Mouse (Mus musculus): ENCODE data around the gene Smim4. TPM values are rescaled to one million over a fixed set of nuclear protein-coding genes. Genes with fewer than 3 reads are reported as not detected.

Gene Smim4
- polyA plus RNA-seq, 1 experiment from 2014 or later: 210 TPM

DNA sequence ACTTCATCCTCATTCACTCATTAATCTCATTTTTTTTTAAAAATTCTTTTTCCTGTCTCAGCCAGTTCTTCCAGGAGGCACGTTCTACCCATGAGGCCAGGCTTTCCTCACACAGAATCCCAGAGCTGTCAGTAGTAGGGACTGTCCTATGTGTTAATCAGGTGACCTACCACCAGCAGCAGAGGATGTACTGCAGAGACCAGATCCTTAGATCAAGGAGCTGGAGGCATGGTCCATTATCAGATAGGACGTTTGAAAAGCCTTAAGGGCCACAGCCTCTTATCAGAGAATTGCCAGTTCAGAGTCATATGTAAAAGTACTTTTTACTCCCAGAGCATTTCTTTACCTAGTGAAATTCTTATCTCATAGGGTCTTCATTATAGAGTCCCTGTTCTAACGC lies 14.7 kb downstream of the Smim4 start:
- no peak overlapping the region for H3K9ac ChIP-seq (ENCODE audit: low read depth, low read length)
- no peaks in the 10 kb centered on the region for H3K27me3 ChIP-seq (ENCODE audit: insufficient read depth, low read length)
- no peaks in the 10 kb centered on the region for H3K9me3 ChIP-seq (replicated peaks; ENCODE audit: low read length)
- DNase-seq (ENCODE audit: low spot score) (no peak), ATAC-seq (replicated peaks; ENCODE audit: low FRiP score, low read depth) (no peak)
- peaks cover 54% of the 10 kb centered on the region for H3K36me3 ChIP-seq (ENCODE audit: insufficient read depth, low read length)
- no peak overlapping the region for H3K4me3 ChIP-seq (replicated peaks; ENCODE audit: low read depth, low read length)
- no peak overlapping the region for H3K4me2 ChIP-seq (ENCODE audit: low read length)
- WGBS: 80% methylated on average over 3 of the region's 3 CpGs
- H3K4me1 ChIP-seq (replicated peaks; ENCODE audit: insufficient read depth, low read length): no peaks in the 10 kb centered on the region
- no peak for TF ChIP-seq CTCF (IDR thresholded peaks at IDR 0.05; ENCODE audit: low read depth)
- H3K27ac ChIP-seq: no peak overlapping the region

DNA sequence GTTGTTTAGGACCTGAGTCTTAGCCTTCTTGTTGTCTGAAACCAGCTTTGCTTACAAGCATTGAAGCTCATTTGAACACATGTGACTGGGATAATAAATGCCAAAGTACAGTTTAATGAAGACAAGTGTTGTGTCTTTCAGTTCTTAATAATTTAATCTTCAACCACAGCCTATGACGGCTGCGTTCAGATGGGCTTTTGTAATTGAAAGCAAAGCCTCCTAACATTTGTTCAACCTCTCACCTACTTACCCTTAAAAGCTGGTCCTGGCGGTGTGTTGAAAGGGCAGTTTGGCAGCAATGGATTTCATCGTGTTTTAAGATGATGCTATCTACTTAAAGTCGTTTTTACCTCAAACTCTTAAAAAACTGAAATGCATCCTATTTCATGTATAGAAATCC lies 16.6 kb downstream of the Smim4 start:
- H3K36me3 ChIP-seq (ENCODE audit: insufficient read depth, low read length): peaks cover 54% of the 10 kb centered on the region
- no peak for TF ChIP-seq CTCF (IDR thresholded peaks at IDR 0.05; ENCODE audit: low read depth)
- ATAC-seq (replicated peaks; ENCODE audit: low FRiP score, low read depth) (no peak), DNase-seq (ENCODE audit: low spot score) (no peak)
- H3K4me3 ChIP-seq (replicated peaks; ENCODE audit: low read depth, low read length): no peak overlapping the region
- no peak overlapping the region for H3K9ac ChIP-seq (ENCODE audit: low read depth, low read length)
- no peak overlapping the region for H3K4me2 ChIP-seq (ENCODE audit: low read length)
- WGBS: 71% methylated on average over 5 of the region's 5 CpGs
- H3K9me3 ChIP-seq (replicated peaks; ENCODE audit: low read length): no peaks in the 10 kb centered on the region
- no peaks in the 10 kb centered on the region for H3K4me1 ChIP-seq (replicated peaks; ENCODE audit: insufficient read depth, low read length)
- H3K27me3 ChIP-seq (ENCODE audit: insufficient read depth, low read length): no peaks in the 10 kb centered on the region
- no peak overlapping the region for H3K27ac ChIP-seq

DNA sequence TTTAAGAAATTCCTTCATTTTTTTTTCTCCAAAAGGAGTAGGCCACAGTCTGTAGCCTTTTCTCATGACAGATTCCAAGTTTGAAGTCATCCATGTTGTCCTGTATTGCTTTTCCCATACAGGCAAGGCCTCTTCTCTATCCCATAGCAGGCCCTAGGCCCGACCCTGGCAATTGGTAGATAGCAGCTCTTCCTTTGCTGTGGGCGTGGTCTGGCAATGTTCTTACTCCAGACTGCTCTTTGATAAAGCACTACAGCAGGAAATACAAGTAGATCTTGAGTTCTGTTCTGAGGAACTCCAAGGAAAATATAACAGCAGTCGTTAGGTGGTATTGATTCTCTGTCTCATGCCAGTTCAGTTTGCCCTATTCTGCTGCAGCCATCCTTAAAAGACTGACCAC lies 18.1 kb downstream of the Smim4 start:
- Histone ChIP-seq H3K36me3 (ENCODE audit: insufficient read depth, low read length) (peaks cover 46% of the 10 kb centered on the region), H3K27ac (no peak overlapping the region), H3K27me3 (ENCODE audit: insufficient read depth, low read length) (no peaks in the 10 kb centered on the region), H3K4me1 (replicated peaks; ENCODE audit: insufficient read depth, low read length) (no peaks in the 10 kb centered on the region), H3K9me3 (replicated peaks; ENCODE audit: low read length) (no peaks in the 10 kb centered on the region), H3K9ac (ENCODE audit: low read depth, low read length) (no peak overlapping the region), H3K4me3 (replicated peaks; ENCODE audit: low read depth, low read length) (no peak overlapping the region), H3K4me2 (ENCODE audit: low read length) (no peak overlapping the region)
- no peak for DNase-seq (ENCODE audit: low spot score)
- TF ChIP-seq CTCF (IDR thresholded peaks at IDR 0.05; ENCODE audit: low read depth): no peak
- ATAC-seq (replicated peaks; ENCODE audit: low FRiP score, low read depth): no peak
- 84% methylated on average over 3 of the region's 3 CpGs for WGBS

DNA sequence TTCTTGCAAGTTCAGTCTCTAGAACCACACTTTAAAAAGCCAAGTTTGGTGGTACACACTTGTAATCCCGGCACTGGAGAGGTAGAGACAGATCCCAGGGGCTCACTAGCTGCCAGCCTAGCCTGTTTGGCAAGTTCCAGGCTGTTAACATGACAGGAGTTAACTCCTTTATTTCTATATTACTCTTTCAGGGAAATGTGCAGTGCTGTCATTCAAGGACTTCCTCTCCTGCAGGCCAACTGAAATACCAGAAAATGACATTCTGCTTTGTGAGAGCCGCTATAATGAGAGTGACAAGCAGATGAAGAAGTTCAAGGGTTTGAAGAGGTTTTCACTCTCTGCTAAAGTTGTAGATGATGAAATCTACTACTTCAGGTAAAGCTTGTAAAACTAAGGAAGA lies 23.6 kb downstream of the Smim4 start:
- Histone ChIP-seq H3K4me2 (ENCODE audit: low read length) (no peak overlapping the region), H3K4me1 (replicated peaks; ENCODE audit: insufficient read depth, low read length) (no peaks in the 10 kb centered on the region), H3K27ac (no peak overlapping the region), H3K36me3 (ENCODE audit: insufficient read depth, low read length) (peaks cover 41% of the 10 kb centered on the region), H3K9me3 (replicated peaks; ENCODE audit: low read length) (no peaks in the 10 kb centered on the region), H3K4me3 (replicated peaks; ENCODE audit: low read depth, low read length) (no peak overlapping the region), H3K27me3 (ENCODE audit: insufficient read depth, low read length) (no peaks in the 10 kb centered on the region), H3K9ac (ENCODE audit: low read depth, low read length) (no peak overlapping the region)
- WGBS: 85% methylated on average over 2 of the region's 2 CpGs
- ATAC-seq (replicated peaks; ENCODE audit: low FRiP score, low read depth): no peak
- DNase-seq (ENCODE audit: low spot score): no peak
- no peak for TF ChIP-seq CTCF (IDR thresholded peaks at IDR 0.05; ENCODE audit: low read depth)

DNA sequence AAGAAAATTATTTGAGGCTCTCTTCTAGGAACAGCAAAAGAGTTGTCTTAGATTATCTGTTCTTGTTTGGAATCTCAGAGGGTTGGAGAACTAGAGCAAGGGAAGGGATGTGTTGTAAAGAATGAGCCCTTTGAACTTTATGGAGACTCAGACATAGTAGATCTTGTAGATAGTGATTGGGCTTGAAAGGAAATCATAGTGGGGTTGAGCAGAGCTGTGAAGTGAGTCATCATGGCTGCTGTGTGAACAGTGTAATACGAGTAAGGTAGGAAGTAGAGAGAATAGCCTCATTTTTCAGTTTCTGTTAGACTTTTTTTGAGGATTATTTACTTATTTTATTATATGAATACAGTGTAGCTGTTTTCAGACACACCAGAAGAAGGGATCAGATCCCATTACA lies 38.8 kb downstream of the Smim4 start:
- 79% methylated on average over 1 of the region's 1 CpGs for WGBS
- Histone ChIP-seq H3K9me3 (replicated peaks; ENCODE audit: low read length) (no peaks in the 10 kb centered on the region), H3K4me1 (replicated peaks; ENCODE audit: insufficient read depth, low read length) (no peaks in the 10 kb centered on the region), H3K4me3 (replicated peaks; ENCODE audit: low read depth, low read length) (no peak overlapping the region), H3K4me2 (ENCODE audit: low read length) (no peak overlapping the region), H3K27ac (no peak overlapping the region), H3K27me3 (ENCODE audit: insufficient read depth, low read length) (no peaks in the 10 kb centered on the region), H3K9ac (ENCODE audit: low read depth, low read length) (no peak overlapping the region), H3K36me3 (ENCODE audit: insufficient read depth, low read length) (peaks cover 47% of the 10 kb centered on the region)
- ATAC-seq (replicated peaks; ENCODE audit: low FRiP score, low read depth) (no peak), DNase-seq (ENCODE audit: low spot score) (no peak)
- TF ChIP-seq CTCF (IDR thresholded peaks at IDR 0.05; ENCODE audit: low read depth): no peak

DNA sequence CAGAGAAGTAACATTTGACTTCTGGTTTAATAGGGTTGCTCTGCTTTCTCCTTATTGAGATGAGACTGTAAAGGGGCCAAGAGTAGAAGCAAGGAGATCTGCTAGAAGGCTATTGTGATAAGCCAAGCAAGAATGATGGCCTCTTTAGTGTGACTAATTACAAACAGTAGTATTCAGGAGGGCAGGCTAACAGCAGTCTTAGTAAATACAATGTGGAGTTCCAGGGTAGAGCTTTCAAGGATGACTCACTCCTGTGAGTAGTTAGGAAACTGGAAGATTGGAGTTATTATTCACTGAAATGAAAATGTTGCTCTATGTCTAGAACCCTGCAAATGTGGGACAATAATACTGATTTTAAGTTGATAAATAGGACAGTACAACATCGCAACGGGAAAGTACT lies 40.2 kb downstream of the Smim4 start:
- Histone ChIP-seq H3K4me3 (replicated peaks; ENCODE audit: low read depth, low read length) (no peak overlapping the region), H3K9me3 (replicated peaks; ENCODE audit: low read length) (no peaks in the 10 kb centered on the region), H3K36me3 (ENCODE audit: insufficient read depth, low read length) (peaks cover 49% of the 10 kb centered on the region), H3K4me1 (replicated peaks; ENCODE audit: insufficient read depth, low read length) (no peaks in the 10 kb centered on the region), H3K9ac (ENCODE audit: low read depth, low read length) (no peak overlapping the region), H3K4me2 (ENCODE audit: low read length) (no peak overlapping the region), H3K27ac (no peak overlapping the region), H3K27me3 (ENCODE audit: insufficient read depth, low read length) (no peaks in the 10 kb centered on the region)
- no peak for TF ChIP-seq CTCF (IDR thresholded peaks at IDR 0.05; ENCODE audit: low read depth)
- ATAC-seq (replicated peaks; ENCODE audit: low FRiP score, low read depth) (no peak), DNase-seq (ENCODE audit: low spot score) (no peak)
- WGBS: 96% methylated on average over 2 of the region's 2 CpGs

DNA sequence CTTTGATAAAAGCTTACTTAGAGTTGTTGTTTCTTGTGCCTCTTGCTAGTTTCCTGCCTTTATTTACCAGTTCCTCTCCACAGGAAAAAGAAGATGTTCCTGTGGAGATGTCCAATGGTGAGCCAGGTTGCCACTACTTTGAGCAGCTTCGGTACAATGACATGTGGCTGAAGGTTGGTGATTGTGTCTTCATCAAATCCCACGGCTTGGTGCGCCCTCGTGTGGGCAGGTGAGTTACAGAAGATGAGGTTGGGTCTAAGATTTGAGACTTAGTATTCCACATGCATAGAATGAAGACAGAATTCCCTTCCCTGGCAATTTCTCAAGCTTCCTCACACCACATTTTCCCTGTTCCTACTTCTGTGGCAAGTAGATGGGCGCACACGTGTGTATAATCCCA lies 41.3 kb downstream of the Smim4 start:
- H3K27me3 ChIP-seq (ENCODE audit: insufficient read depth, low read length): no peaks in the 10 kb centered on the region
- peak; percentile 40; the same call in 1 of the 2 replicates for TF ChIP-seq CTCF (IDR thresholded peaks at IDR 0.05; ENCODE audit: low read depth)
- DNase-seq (ENCODE audit: low spot score): no peak
- no peak overlapping the region for H3K4me3 ChIP-seq (replicated peaks; ENCODE audit: low read depth, low read length)
- no peak overlapping the region for H3K4me2 ChIP-seq (ENCODE audit: low read length)
- H3K4me1 ChIP-seq (replicated peaks; ENCODE audit: insufficient read depth, low read length): no peaks in the 10 kb centered on the region
- ATAC-seq (replicated peaks; ENCODE audit: low FRiP score, low read depth): no peak
- no peak overlapping the region for H3K9ac ChIP-seq (ENCODE audit: low read depth, low read length)
- H3K36me3 ChIP-seq (ENCODE audit: insufficient read depth, low read length): peaks cover 51% of the 10 kb centered on the region
- no peak overlapping the region for H3K27ac ChIP-seq
- no peaks in the 10 kb centered on the region for H3K9me3 ChIP-seq (replicated peaks; ENCODE audit: low read length)
- 80% methylated on average over 6 of the region's 6 CpGs for WGBS
